27 mouse cellular contexts compared by ENCODE assay signal in the genomic region with DNA sequence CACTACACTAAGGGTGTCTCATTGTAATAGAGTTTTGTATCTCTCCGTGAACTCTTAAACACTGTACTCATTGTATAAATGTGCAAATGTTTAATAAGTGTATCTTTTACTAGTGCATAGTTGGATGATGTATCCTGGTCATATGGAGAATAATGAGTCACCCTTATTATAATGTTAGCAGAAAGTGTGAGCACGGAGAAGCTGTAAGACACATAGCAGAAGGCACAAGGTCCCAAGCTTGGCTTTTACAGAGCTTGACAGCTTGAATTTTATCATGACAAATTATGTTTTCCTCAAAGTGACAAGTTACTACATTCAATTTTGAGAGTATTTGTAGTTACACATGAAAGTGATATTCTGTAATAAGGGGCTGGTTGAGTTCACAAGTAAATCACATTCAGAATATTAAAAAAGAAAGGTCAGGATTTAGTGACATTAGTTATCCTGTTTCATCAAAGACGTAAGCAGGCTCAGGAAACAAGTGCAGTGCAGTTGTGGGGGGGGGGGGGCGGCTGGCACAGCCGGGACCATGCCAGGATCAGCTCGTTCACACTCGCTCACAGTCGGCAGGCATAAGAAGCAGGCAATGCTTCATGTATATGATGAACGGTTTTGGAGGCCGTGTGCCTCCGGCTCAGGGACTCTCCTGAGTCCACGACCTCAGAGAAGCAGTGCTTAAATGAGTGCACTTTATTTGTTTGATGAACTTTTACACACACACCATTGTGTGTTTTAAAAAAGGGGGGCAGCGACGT.
"Had no signal": no experiment of that assay in that cellular context is flagged by ENCODE, and none has a peak within 500 bp of the region (broad histone marks: within the 10 kb centered on the region; RNA-seq: fewer than 3 reads in every experiment).

No protein-coding gene starts in this region.

- H3K9ac ChIP-seq: heart, embryonic 12.5 days; hindbrain, embryonic 13.5 days; hindbrain, embryonic 15.5 days; kidney, embryonic 15.5 days; limb, embryonic 13.5 days; limb, embryonic 15.5 days; liver, embryonic 12.5 days; liver, embryonic 14.5 days had no signal

- H3K9me3 ChIP-seq: heart, embryonic 10.5 days; heart, embryonic 12.5 days; hindbrain, embryonic 13.5 days; hindbrain, embryonic 15.5 days; kidney, embryonic 15.5 days; limb, embryonic 13.5 days; limb, embryonic 15.5 days; liver, embryonic 12.5 days had no signal

- DNase-seq: gastrocnemius, adult 2 months; gastrocnemius, postnatal 10 days; gastrocnemius, postnatal 25 days; heart, adult 18-20 months; heart, postnatal 10 days; heart, postnatal 36 days; kidney, adult 11 months; kidney, adult 2 months; kidney, adult 9 months; kidney, postnatal 14 days; kidney, postnatal 36 days; layer of hippocampus, adult 9-11 months; layer of hippocampus, postnatal 36 days; left cerebral cortex, postnatal 4 days; lung, adult 18-20 months had no signal

- H3K4me1 ChIP-seq: hindbrain, embryonic 13.5 days; hindbrain, embryonic 15.5 days; kidney, embryonic 15.5 days; limb, embryonic 13.5 days; limb, embryonic 15.5 days had no signal

- H3K27ac ChIP-seq: gastrocnemius, adult 2 months; heart, embryonic 10.5 days; hindbrain, embryonic 13.5 days; hindbrain, embryonic 15.5 days; hindbrain, postnatal 0 days; kidney, embryonic 15.5 days; kidney, postnatal 0 days; limb, embryonic 13.5 days; limb, embryonic 15.5 days; liver, embryonic 12.5 days; liver, embryonic 14.5 days had no signal

- H3K4me3 ChIP-seq: gastrocnemius, adult 2 months; heart, embryonic 10.5 days; heart, embryonic 12.5 days; hindbrain, embryonic 13.5 days; hindbrain, embryonic 15.5 days; kidney, embryonic 15.5 days; limb, embryonic 13.5 days; limb, embryonic 15.5 days; liver, embryonic 12.5 days had no signal

- ATAC-seq: hindbrain, postnatal 0 days; intestine, embryonic 16.5 days; liver, embryonic 12.5 days had no signal

- H3K4me2 ChIP-seq: heart, embryonic 12.5 days; hindbrain, embryonic 13.5 days; hindbrain, embryonic 15.5 days; kidney, embryonic 15.5 days; limb, embryonic 13.5 days; limb, embryonic 15.5 days; liver, embryonic 12.5 days had no signal

- H3K27me3 ChIP-seq: heart, embryonic 12.5 days; hindbrain, embryonic 13.5 days; hindbrain, embryonic 15.5 days; kidney, embryonic 15.5 days; limb, embryonic 13.5 days; limb, embryonic 15.5 days; liver, embryonic 12.5 days had no signal
